Mouse (Mus musculus) intestine, embryonic 16.5 days (tissue): ENCODE data around the gene Pdzd2. TPM values are rescaled to one million over a fixed set of nuclear protein-coding genes. Genes with fewer than 3 reads are reported as not detected.

Experiments used
- ATAC-seq: fragments of 200-750 bp; cut with Nextera tagmentation; 2 replicates; pipeline ENCODE4 v1.8.0; 2017; ENCODE audit warnings: moderate TSS enrichment, moderate library complexity
- H3K27ac ChIP-seq: fragments of 300-500 bp; sonication (generic); 2 replicates; pipeline ENCODE4 v1.5.1; 2014; ENCODE audit warnings: mild to moderate bottlenecking, low read length
- H3K27me3 ChIP-seq: fragments of 300-500 bp; sonication (generic); replicated peaks from 2 replicates; pipeline ENCODE4 v1.6.1; 2014; ENCODE audit warnings: low read length, control low read depth, mixed read lengths; ENCODE audit not compliant: control insufficient read depth, insufficient read depth
- H3K36me3 ChIP-seq: fragments of 300-500 bp; sonication (generic); 2 replicates; pipeline ENCODE4 v1.6.1; 2014; ENCODE audit warnings: low read length, control low read depth; ENCODE audit not compliant: control insufficient read depth, insufficient read depth
- H3K4me1 ChIP-seq: fragments of 300-500 bp; sonication (generic); 2 replicates; pipeline ENCODE4 v1.6.1; 2014; ENCODE audit warnings: low read length, control low read depth, mixed read lengths; ENCODE audit not compliant: control insufficient read depth, insufficient read depth
- H3K4me2 ChIP-seq: fragments of 300-500 bp; sonication (generic); 2 replicates; pipeline ENCODE4 v1.6.1; 2014; ENCODE audit warnings: low read depth, low read length, control low read depth
- H3K4me3 ChIP-seq: fragments of 300-500 bp; sonication (generic); 2 replicates; pipeline ENCODE4 v1.5.1; 2014; ENCODE audit warnings: mild to moderate bottlenecking, low read length
- H3K9ac ChIP-seq: fragments of 300-500 bp; sonication (generic); 2 replicates; pipeline ENCODE4 v1.6.1; 2014; ENCODE audit warnings: low read depth, low read length
- H3K9me3 ChIP-seq: fragments of 300-500 bp; sonication (generic); 2 replicates; pipeline ENCODE4 v1.6.1; 2016; ENCODE audit warnings: low read length, control low read depth; ENCODE audit not compliant: control insufficient read depth
- WGBS: fragments of 180-500 bp; shearing (Covaris S2); extraction: QIAGEN DNeasy Blood & Tissue Kit; methylation state at CpG from one replicate; pipeline ENCODE4 v1.1.7; 2014; 5-methylcytosine and 5-hydroxymethylcytosine counted together
- polyA plus RNA-seq: library from polyadenylated mRNA; unstranded; fragments of >200 nt; fragmentation: Nextera tagmentation; extraction: Ambion mirVana; gene quantifications from 2 replicates; pipeline ENCODE4 v1.2.1, GENCODE M21; 2015

Pdzd2 gene
- polyA plus RNA-seq, 1 experiment from 2014 or later = 9.1 TPM

- Histone ChIP-seq H3K4me1 (no peaks in the 10 kb centered on the region), H3K36me3 (no peaks in the 10 kb centered on the region), H3K27ac (no peak overlapping the region), H3K4me2 (no peak overlapping the region), H3K9ac (no peak overlapping the region), H3K4me3 (no peak overlapping the region), H3K27me3 (no peaks in the 10 kb centered on the region), H3K9me3 (no peaks in the 10 kb centered on the region)
- no peak for ATAC-seq
- WGBS = 87% methylated on average over 9 of the region's 9 CpGs
Observed at GRCm38 (mm10) chr15:12663351-12663750, 76.4 kb downstream of the Pdzd2 start.

- no peaks in the 10 kb centered on the region for H3K9me3 ChIP-seq
- H3K27ac ChIP-seq = no peak overlapping the region
- no peaks in the 10 kb centered on the region for H3K27me3 ChIP-seq
- no peak for ATAC-seq
- H3K4me3 ChIP-seq = no peak overlapping the region
- H3K9ac ChIP-seq = no peak overlapping the region
- 81% methylated on average over 9 of the region's 9 CpGs for WGBS
- H3K4me1 ChIP-seq = no peaks in the 10 kb centered on the region
- H3K4me2 ChIP-seq = no peak overlapping the region
- no peaks in the 10 kb centered on the region for H3K36me3 ChIP-seq
Observed at GRCm38 (mm10) chr15:12660320-12660719, 79.4 kb downstream of the Pdzd2 start.

- Histone ChIP-seq H3K36me3 (no peaks in the 10 kb centered on the region), H3K4me2 (no peak overlapping the region), H3K4me3 (no peak overlapping the region), H3K9ac (no peak overlapping the region), H3K27ac (no peak overlapping the region), H3K4me1 (no peaks in the 10 kb centered on the region), H3K27me3 (no peaks in the 10 kb centered on the region), H3K9me3 (no peaks in the 10 kb centered on the region)
- 73% methylated on average over 6 of the region's 6 CpGs for WGBS
- no peak for ATAC-seq
Observed at GRCm38 (mm10) chr15:12655959-12656662, 83.6 kb downstream of the Pdzd2 start.

GRCm38 (mm10) chr15:12655316-12655715 lies 84.4 kb downstream of the Pdzd2 start:
- 91% methylated on average over 7 of the region's 7 CpGs for WGBS
- Histone ChIP-seq H3K9ac (no peak overlapping the region), H3K9me3 (no peaks in the 10 kb centered on the region), H3K4me1 (no peaks in the 10 kb centered on the region), H3K4me2 (no peak overlapping the region), H3K4me3 (no peak overlapping the region), H3K27ac (no peak overlapping the region), H3K27me3 (no peaks in the 10 kb centered on the region), H3K36me3 (no peaks in the 10 kb centered on the region)
- no peak for ATAC-seq

- Histone ChIP-seq H3K4me1 (no peaks in the 10 kb centered on the region), H3K4me2 (no peak overlapping the region), H3K27me3 (no peaks in the 10 kb centered on the region), H3K27ac (no peak overlapping the region), H3K36me3 (no peaks in the 10 kb centered on the region), H3K9ac (no peak overlapping the region), H3K4me3 (no peak overlapping the region), H3K9me3 (no peaks in the 10 kb centered on the region)
- 60% methylated on average over 15 of the region's 15 CpGs for WGBS
- no peak for ATAC-seq
Observed at GRCm38 (mm10) chr15:12652336-12653031, 87.2 kb downstream of the Pdzd2 start.

- Histone ChIP-seq H3K9ac (no peak overlapping the region), H3K27me3 (no peaks in the 10 kb centered on the region), H3K4me2 (no peak overlapping the region), H3K9me3 (no peaks in the 10 kb centered on the region), H3K36me3 (no peaks in the 10 kb centered on the region), H3K4me1 (no peaks in the 10 kb centered on the region), H3K27ac (no peak overlapping the region), H3K4me3 (no peak overlapping the region)
- WGBS = 89% methylated on average over 3 of the region's 3 CpGs
- no peak for ATAC-seq
Observed at GRCm38 (mm10) chr15:12650236-12650635, 89.5 kb downstream of the Pdzd2 start.

GRCm38 (mm10) chr15:12649674-12650073 lies 90.0 kb downstream of the Pdzd2 start:
- 77% methylated on average over 3 of the region's 3 CpGs for WGBS
- Histone ChIP-seq H3K9me3 (no peaks in the 10 kb centered on the region), H3K27me3 (no peaks in the 10 kb centered on the region), H3K4me2 (no peak overlapping the region), H3K4me1 (no peaks in the 10 kb centered on the region), H3K36me3 (no peaks in the 10 kb centered on the region), H3K9ac (no peak overlapping the region), H3K4me3 (no peak overlapping the region), H3K27ac (no peak overlapping the region)
- no peak for ATAC-seq

- no peak overlapping the region for H3K9ac ChIP-seq
- ATAC-seq = no peak
- H3K36me3 ChIP-seq = no peaks in the 10 kb centered on the region
- H3K4me2 ChIP-seq = no peak overlapping the region
- no peaks in the 10 kb centered on the region for H3K4me1 ChIP-seq
- no peaks in the 10 kb centered on the region for H3K9me3 ChIP-seq
- 52% methylated on average over 2 of the region's 2 CpGs for WGBS
- H3K4me3 ChIP-seq = no peak overlapping the region
- H3K27me3 ChIP-seq = no peaks in the 10 kb centered on the region
- no peak overlapping the region for H3K27ac ChIP-seq
Observed at GRCm38 (mm10) chr15:12649131-12649530, 90.6 kb downstream of the Pdzd2 start.

GRCm38 (mm10) chr15:12640755-12641154 lies 99.0 kb downstream of the Pdzd2 start:
- H3K4me2 ChIP-seq = no peak overlapping the region
- ATAC-seq = no peak
- no peaks in the 10 kb centered on the region for H3K27me3 ChIP-seq
- no peaks in the 10 kb centered on the region for H3K4me1 ChIP-seq
- no peaks in the 10 kb centered on the region for H3K36me3 ChIP-seq
- H3K27ac ChIP-seq = no peak overlapping the region
- no peak overlapping the region for H3K4me3 ChIP-seq
- 79% methylated on average over 7 of the region's 7 CpGs for WGBS
- H3K9me3 ChIP-seq = no peaks in the 10 kb centered on the region
- H3K9ac ChIP-seq = no peak overlapping the region
